In the genomic region with DNA sequence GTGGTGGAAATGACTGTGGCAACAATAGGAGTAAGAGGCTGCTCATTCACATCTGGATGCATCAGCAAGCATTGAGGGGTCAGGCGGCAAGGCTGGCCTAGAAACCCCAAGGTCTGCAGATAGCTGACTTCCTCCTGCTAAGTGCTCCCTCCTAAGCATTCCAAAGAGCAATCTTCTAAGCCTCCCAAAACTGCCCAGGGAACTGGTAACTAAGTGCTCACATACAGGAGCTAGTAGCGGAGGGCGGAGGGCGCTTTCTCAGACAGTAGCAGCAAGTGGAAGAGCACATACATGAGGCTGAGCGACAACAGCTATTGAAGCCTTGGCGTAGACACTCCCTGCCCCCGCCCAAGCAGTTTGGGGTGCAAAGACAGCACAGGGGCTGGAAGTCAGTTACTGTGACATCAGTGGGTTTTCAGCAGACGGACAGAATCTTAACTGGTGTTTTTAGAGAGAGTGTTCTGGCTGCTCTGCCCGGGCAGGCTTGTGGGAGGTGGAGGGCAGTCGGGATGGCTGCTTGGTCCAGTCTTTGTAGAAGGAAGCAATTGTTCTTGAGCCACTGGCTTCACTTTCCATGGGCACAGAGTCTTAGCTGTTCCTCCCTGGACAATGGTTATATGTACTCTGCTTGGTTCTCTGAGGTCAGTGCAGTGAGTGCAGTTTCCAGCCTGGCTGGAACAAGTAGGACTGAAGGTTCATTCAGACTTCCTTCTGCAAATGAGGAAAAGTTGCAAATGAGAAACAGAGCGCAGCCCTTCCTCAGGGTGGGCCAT, we compare ENCODE assay signal across 8 mouse cellular contexts. TPM values are rescaled to one million over a fixed set of nuclear protein-coding genes. Genes with fewer than 3 reads are reported as not detected.
DNase-seq lines count a peak whose midpoint lies in the region; ATAC-seq and TF ChIP-seq lines count a peak whose summit lies in the region.

No protein-coding gene starts in this region.

- WGBS in forebrain, embryonic 16.5 days = 67% methylated on average over 11 of the region's 11 CpGs
- WGBS in lung, adult 2 months = 62% methylated on average over 11 of the region's 11 CpGs

- intact Hi-C loops in left cerebral cortex, postnatal 25 days (cut with DNase I) = loop anchor here (2.0 kb wide), 1 partner anchor 29 kb away; no protein-coding TSS in a partner anchor
- intact Hi-C loops in gastrocnemius, postnatal 36 days (cut with DNase I) = no loop called here

- no peak overlapping the region for H3K9ac ChIP-seq in ES-E14 (ENCODE audit: insufficient read depth, low read depth, low read length, poor library complexity, severe bottlenecking)
- no peak overlapping the region for H3K9ac ChIP-seq in forebrain, embryonic 16.5 days (replicated peaks; ENCODE audit: low read depth, low read length)

- no peaks in the 10 kb centered on the region for H3K9me3 ChIP-seq in ES-E14 (ENCODE audit: control insufficient read depth, insufficient read depth, low read depth, low read length)
- no peaks in the 10 kb centered on the region for H3K9me3 ChIP-seq in forebrain, embryonic 16.5 days (ENCODE audit: control insufficient read depth, low read length)

- no peaks in the 10 kb centered on the region for H3K36me3 ChIP-seq in ES-E14 (ENCODE audit: control insufficient read depth, insufficient read depth, low read length, poor library complexity, severe bottlenecking)
- H3K36me3 ChIP-seq in forebrain, embryonic 16.5 days (ENCODE audit: control insufficient read depth, insufficient read depth) = no peaks in the 10 kb centered on the region

- no peaks in the 10 kb centered on the region for H3K27me3 ChIP-seq in forebrain, embryonic 16.5 days (replicated peaks; ENCODE audit: control insufficient read depth, insufficient read depth, low read length)

- no peak overlapping the region; the same call in 1 of the 2 replicates for H3K27ac ChIP-seq in ES-E14 (ENCODE audit: insufficient read depth, low read depth, low read length, poor library complexity, severe bottlenecking)
- H3K27ac ChIP-seq in forebrain, embryonic 16.5 days (ENCODE audit: low read length) = no peak overlapping the region

- no peak for TF ChIP-seq CTCF in lung, adult 2 months (IDR thresholded peaks at IDR 0.05; ENCODE audit: insufficient read depth, low read length)

- H3K4me3 ChIP-seq in ES-E14 (ENCODE audit: insufficient read depth in 1 of 2, low read depth in 1 of 2, low read length in 2 of 2, poor library complexity in 1 of 2, severe bottlenecking in 1 of 2) = no peak overlapping the region
- H3K4me3 ChIP-seq in forebrain, embryonic 16.5 days (replicated peaks; ENCODE audit: low read length) = no peak overlapping the region
- no peak overlapping the region for H3K4me3 ChIP-seq in lung, adult 2 months (replicated peaks; ENCODE audit: extremely low read depth, low read depth, low read length)

- peak; percentile 20 to 21 for DNase-seq in cerebellum, postnatal 25 days
- DNase-seq in cerebellum, postnatal 36 days = no peak
- DNase-seq in ES-E14 (ENCODE audit: low read depth, low spot score) = peak; percentile 4
- peak; percentile 31 to 64 for DNase-seq in left cerebral cortex, postnatal 25 days (ENCODE audit: low spot score in 2 of 2)
- DNase-seq in right cerebral cortex, postnatal 14 days = peak; percentile 22
- DNase-seq in lung, adult 2 months = no peak
- DNase-seq in gastrocnemius, postnatal 36 days = no peak

- peak; percentile 63; the same call in 1 of the 2 replicates for ATAC-seq in forebrain, embryonic 16.5 days

- H3K4me1 ChIP-seq in ES-E14 (ENCODE audit: control insufficient read depth in 2 of 2, insufficient read depth in 2 of 2, low read length in 2 of 2, poor library complexity in 1 of 2) = no peaks in the 10 kb centered on the region; a peak in 1 of 4 replicates
- H3K4me1 ChIP-seq in forebrain, embryonic 16.5 days (replicated peaks; ENCODE audit: control insufficient read depth, insufficient read depth, low read length) = peaks cover 12% of the 10 kb centered on the region
- peaks cover 27% of the 10 kb centered on the region for H3K4me1 ChIP-seq in lung, adult 2 months (ENCODE audit: control insufficient read depth, insufficient read depth, low read length)

- no peak for TF ChIP-seq POLR2A in lung, adult 2 months (IDR thresholded peaks at IDR 0.05; ENCODE audit: borderline replicate concordance, extremely low read depth, low read depth, low read length)

- in situ Hi-C loops in ES-E14 (cut with MboI; ENCODE audit: low sequenced_read_pairs in 2 of 2, unreplicated experiment in 2 of 2) = no loop called here

- H3K4me2 ChIP-seq in forebrain, embryonic 16.5 days (ENCODE audit: low read length) = no peak overlapping the region

TF ChIP-seq in ES-E14, 5 proteins besides CTCF, POLR2A, EP300 and RAD21:
- TF ChIP-seq ZC3H11A (IDR thresholded peaks at IDR 0.05; ENCODE audit: borderline replicate concordance, low read depth, low read length) = no peak
- no peak for TF ChIP-seq ZNF384 (IDR thresholded peaks at IDR 0.05; ENCODE audit: low read depth, low read length)
- no peak for TF ChIP-seq HCFC1 (IDR thresholded peaks at IDR 0.05; ENCODE audit: borderline replicate concordance, insufficient read depth, low read length)
- no peak for TF ChIP-seq CHD2 (IDR thresholded peaks at IDR 0.05; ENCODE audit: low read depth, low read length)
- no peak for TF ChIP-seq MAFK (IDR thresholded peaks at IDR 0.05; ENCODE audit: insufficient read depth, low read depth, low read length)

RNA-seq across cellular contexts. Expression of a gene that starts 30.1 kb away (rescaled TPM):
- total RNA-seq in ES-E14 (2012; rRNA removed) = 1.1 and 2.6 TPM in 2 replicates
- polyA plus RNA-seq in forebrain, embryonic 16.5 days (2015; fragmentation: Nextera tagmentation; extraction: Ambion mirVana) = 11.2 TPM in 2 replicates
- 10 to 100 TPM; 52.0 to 58.4 TPM for total RNA-seq in left cerebral cortex, postnatal 25 days (2021)
- 20.5 and 24.6 TPM in 2 replicates for polyA plus RNA-seq in lung, adult 2 months (2012; rRNA removed)
- 10 to 100 TPM; 27.3 to 36.0 TPM for total RNA-seq in gastrocnemius, postnatal 36 days (2021)

Comparison
In these comparisons a context has a peak if more than half of its experiments do, and no peak if none do; other contexts are left out.
1. DNase-seq: peak in cerebellum, postnatal 25 days (2 of 2), ES-E14 (single experiment), left cerebral cortex, postnatal 25 days (2 of 2) and right cerebral cortex, postnatal 14 days (single experiment); none in cerebellum, postnatal 36 days (0 of 2), lung, adult 2 months (single experiment) and gastrocnemius, postnatal 36 days (0 of 2).